Mouse (Mus musculus): ENCODE measurements around the gene 4930512M02Rik. TPM values are rescaled to one million over a fixed set of nuclear protein-coding genes. Genes with fewer than 3 reads are reported as not detected.

Gene 4930512M02Rik
- total RNA-seq, 2 experiments from 2014 or later: not detected

DNA sequence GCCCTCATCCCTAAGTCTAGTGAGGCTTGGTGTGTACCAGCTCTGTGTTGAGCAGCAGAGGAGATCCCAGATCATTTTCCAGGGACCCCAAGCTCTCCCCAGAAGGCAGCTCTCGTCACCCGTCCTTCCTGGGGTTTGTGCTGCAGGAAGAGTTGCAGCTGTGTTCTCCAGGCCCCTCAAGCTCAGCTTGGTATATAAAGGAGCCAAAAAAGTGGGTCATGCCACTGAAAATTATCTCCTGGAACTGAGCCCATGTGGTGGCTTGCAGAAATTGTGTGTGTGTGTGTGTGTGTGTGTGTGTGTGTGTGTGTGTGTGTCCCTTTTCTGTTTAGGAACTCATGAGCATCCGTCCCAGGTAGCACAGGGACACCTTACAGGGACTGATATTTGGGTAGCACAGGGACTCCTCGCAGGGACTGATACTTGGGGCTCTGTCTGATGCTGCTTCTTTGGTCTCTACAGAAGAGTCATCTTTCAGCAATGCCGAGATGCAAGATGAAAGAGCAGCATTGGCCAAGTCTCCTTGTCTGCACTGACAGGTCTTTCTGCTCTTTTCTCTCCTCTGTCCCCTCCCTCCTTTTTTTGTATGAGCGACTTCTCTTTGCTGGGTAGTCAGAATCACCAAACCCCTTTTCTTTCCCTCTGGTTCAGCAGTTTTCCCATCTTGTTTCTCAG lies 62.4 kb downstream of the 4930512M02Rik start:
- no peak for DNase-seq (ENCODE audit: low spot score in 2 of 2)

DNA sequence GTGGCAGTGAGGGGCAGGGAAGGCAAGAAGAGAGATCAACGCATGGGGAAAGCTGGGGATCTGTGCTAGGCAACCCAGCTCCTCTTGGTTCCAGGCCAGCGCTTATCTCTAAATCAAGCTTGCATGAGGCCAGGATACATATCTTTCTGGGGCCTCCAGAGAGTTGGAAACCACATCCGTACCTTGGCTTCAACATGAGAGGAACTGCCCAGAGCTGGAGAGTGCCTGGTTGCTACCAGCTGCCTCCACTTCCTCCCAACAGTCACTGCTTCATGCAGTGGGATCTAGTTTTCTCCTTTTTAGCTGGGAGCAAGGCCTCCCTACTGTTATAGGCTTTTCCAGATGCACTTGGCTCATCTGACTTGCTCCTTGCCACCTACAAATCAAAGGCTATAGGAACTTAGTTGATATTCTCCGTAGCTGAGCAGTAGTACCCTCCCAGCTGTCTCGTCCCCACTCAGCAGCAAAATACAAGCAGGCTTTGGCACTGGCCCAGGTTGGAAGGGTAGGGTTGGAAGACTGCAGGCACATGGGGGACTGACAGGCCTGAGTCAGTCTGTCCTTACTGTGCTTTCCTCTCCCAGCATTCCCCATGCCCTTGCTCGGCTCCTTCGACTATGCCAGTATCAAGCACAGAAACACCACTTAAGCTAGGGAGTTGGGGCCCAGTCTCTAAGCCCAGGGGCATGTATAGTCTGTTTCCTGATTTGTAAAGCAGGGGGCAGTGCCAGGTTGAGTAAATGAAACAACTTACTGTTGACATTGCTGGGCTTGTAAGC lies 63.2 kb downstream of the 4930512M02Rik start:
- no peak for DNase-seq (ENCODE audit: low spot score in 2 of 2)

GRCm38 (mm10) chr11:11561118-11561517 lies 66.5 kb downstream of the 4930512M02Rik start:
- DNase-seq (ENCODE audit: low spot score in 2 of 2): no peak

GRCm38 (mm10) chr11:11559099-11559686 lies 68.4 kb downstream of the 4930512M02Rik start:
- no peak for DNase-seq (ENCODE audit: low spot score in 2 of 2)

GRCm38 (mm10) chr11:11558662-11559061 lies 69.0 kb downstream of the 4930512M02Rik start:
- no peak for DNase-seq (ENCODE audit: low spot score in 2 of 2)

DNA sequence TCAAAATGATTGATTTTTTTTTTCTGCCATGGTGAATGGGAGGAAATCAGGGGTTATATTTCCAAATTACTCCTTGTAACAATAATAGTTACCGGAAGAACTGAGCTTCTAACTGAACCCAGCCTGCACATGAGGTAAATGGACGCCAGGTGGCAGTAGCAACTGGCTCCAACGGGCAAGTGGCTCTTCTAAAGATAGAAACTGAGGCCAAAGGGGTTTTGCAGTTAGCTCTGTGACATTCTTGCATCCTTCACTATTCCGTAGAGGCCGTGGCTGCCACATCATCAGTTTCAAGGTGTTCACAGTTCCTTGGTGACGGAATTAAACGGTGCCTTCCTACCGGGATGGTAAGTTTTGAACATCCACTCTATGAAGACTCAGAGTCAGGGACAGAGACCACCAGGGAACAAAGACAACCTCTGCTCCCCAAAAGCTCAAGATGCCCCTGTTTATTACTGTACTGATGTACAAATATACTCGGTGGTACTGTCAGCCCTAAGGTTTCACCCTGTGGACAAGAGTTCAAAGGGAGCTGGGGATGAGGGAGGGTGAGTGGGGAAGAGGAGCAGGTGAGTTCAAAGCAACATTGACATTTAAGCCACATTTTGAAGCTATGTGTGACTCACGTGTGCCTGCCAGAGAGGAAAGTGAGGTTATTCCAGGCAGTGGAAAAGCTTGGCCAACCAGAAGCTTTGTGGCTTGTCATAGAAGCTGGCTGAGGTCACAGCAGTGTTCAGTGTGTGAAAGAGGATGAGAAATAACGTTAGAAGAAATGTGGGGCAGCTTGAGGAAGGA lies 70.3 kb downstream of the 4930512M02Rik start:
- no peak for DNase-seq (ENCODE audit: low spot score in 2 of 2)

GRCm38 (mm10) chr11:11556186-11556585 lies 71.4 kb downstream of the 4930512M02Rik start:
- DNase-seq (ENCODE audit: low spot score in 2 of 2): no peak

DNA sequence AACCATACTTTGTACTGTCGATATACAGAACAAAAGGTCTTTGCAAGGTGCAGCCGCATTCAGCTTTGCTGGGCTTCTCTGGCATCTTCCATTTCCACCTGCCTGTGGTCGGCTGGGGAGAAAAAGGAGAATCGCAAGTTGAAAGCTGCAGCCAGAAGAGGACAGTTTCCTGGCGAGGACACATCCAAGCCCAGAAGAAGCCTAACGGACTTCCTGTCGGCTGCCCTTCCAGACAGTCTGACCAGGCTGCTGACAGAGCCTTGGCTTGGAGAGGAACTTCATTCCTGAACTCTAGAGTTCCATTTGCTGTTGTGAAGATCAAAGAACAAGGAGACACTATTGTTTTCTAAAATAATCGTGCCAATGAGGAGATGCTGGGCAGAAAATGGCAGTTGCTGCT lies 72.1 kb downstream of the 4930512M02Rik start:
- no peak for DNase-seq (ENCODE audit: low spot score in 2 of 2)

DNA sequence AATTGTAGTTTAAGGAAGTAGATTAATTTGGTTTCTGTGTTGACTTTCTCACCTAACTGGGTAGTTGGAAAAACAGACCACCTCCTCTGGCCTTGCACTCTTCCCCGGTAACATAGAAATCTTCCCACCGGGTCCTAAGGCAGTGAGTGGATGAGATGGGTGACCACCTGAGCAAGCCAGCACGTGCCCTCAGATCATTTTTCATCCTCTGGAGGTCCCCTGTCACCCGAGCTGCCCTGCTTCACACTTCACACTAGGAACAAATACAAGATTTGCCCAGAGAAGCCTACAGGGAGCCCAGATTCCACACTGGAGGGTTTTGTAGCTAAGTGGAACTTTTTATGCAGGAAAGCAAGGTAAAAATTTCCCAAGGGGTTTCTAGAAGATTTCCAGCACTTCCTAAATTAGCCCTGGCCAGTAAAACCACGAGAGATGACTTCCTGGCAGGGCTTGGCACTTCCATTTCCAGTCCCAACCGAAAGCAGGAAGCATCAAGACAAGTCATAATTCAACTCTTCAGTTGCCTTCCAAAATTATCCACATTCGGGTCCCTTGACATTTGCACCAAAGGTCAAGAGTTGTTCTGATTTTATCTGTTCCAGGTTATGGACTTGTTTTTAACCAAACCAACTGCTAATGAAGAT lies 79.9 kb downstream of the 4930512M02Rik start:
- no peak for DNase-seq (ENCODE audit: low spot score in 2 of 2)

DNA sequence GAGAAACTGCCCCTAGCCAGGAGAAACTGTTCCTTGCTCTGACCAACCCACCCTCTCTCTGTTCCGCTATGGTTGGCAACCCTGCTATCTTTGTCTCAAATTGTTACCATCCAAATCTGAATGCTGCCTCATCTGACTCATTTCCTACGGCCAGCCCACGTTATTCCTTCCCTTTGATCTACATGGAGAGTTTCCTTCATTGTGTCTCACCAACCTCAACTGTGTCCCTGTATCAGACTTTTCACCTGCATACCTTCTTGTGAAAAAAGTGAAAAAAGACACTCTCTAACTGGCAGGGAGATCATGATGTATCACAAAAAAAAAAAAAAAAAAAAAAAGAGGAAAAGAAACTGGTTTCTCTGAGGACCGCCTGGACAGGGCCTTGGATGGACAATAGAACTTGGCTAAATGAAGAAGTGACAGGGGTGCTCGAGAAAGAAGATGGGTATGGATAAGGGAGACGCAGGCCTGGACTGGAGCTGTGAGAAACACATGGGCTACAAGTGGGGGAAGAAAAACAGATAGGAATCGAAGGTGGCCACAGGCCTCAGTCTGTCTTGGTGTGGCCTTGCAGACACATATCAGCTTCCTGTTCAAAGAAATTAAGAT lies 80.6 kb downstream of the 4930512M02Rik start:
- DNase-seq (ENCODE audit: low spot score in 2 of 2): no peak

DNA sequence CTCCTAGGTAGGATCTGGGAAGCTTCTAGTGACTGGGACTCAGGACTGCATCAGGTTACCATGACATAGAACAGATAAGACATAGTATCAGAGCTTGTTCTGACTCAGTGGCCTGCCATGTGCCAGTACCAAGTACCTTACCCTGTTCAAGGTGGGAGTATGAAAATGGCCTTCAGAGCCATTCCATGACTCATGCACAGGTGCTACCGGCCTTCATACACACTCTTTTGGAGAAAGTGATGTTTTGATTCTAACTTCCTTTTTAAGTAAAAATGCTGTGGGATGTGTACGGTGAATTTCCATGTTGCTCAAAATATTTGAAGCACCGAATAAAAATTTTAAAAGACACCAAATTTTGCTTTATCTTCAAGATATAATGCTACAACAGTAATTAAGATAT lies 81.7 kb downstream of the 4930512M02Rik start:
- no peak for DNase-seq (ENCODE audit: low spot score in 2 of 2)

Other genes with a start within 250 kb of the 4930512M02Rik start
- gene Spata48, start 165.7 kb downstream of the 4930512M02Rik start, total RNA-seq (2021): 1 to 10 TPM; 2.7 to 4.3 TPM
- gene Zpbp, start 165.4 kb downstream of the 4930512M02Rik start, total RNA-seq (2021): 1 to 10 TPM in 1 of 2 experiments, under 1 TPM in 1; 0.92 to 1.1 TPM
- 1 to 10 TPM; 4.6 to 6.3 TPM for gene Ikzf1, start 57.2 kb upstream of the 4930512M02Rik start, total RNA-seq (2021)
- 10 to 100 TPM; 17.9 to 18.2 TPM for gene Fignl1, start 181.1 kb upstream of the 4930512M02Rik start, total RNA-seq (2021)